Mouse (Mus musculus) limb, embryonic 14.5 days (tissue): ENCODE data around the gene D10Wsu102e. TPM values are rescaled to one million over a fixed set of nuclear protein-coding genes. Genes with fewer than 3 reads are reported as not detected.
"Not testable (repeated sequence)": the region's sequence is repeated elsewhere in the genome, so short reads cannot be mapped to it uniquely, and the experiment has no call there.

Experiments used
- ATAC-seq: fragments of 200-750 bp; cut with Nextera tagmentation; 2 replicates; pipeline ENCODE4 v1.8.0; 2017; ENCODE audit warnings: low read depth, moderate number of reproducible peaks, moderate TSS enrichment; ENCODE audit not compliant: low FRiP score
- DNase-seq: peaks from one replicate; pipeline ENCODE4 v3.0.0-alpha.2; 2015; ENCODE audit warnings: low spot score
- H3K27ac ChIP-seq: fragments of 300-500 bp; sonication (generic); replicated peaks from 2 replicates; pipeline ENCODE4 v1.5.1; 2014; ENCODE audit warnings: low read depth, mild to moderate bottlenecking, low read length, moderate library complexity, mixed read lengths
- H3K27me3 ChIP-seq: fragments of 300-500 bp; sonication (generic); 2 replicates; pipeline ENCODE4 v1.6.1; 2014; ENCODE audit warnings: low read length, mixed read lengths; ENCODE audit not compliant: control insufficient read depth, insufficient read depth
- H3K36me3 ChIP-seq: fragments of 300-500 bp; sonication (generic); 2 replicates; pipeline ENCODE4 v1.6.1; 2014; ENCODE audit warnings: mild to moderate bottlenecking, low read length, moderate library complexity, mixed read lengths; ENCODE audit not compliant: control insufficient read depth, insufficient read depth
- H3K4me1 ChIP-seq: fragments of 300-500 bp; sonication (generic); 2 replicates; pipeline ENCODE4 v1.6.1; 2014; ENCODE audit warnings: antibody characterized with exemption, low read length, mixed read lengths; ENCODE audit not compliant: control insufficient read depth, insufficient read depth
- H3K4me2 ChIP-seq: fragments of 300-500 bp; sonication (generic); replicated peaks from 2 replicates; pipeline ENCODE4 v1.6.1; 2014; ENCODE audit warnings: low read depth, mild to moderate bottlenecking, low read length, moderate library complexity; ENCODE audit not compliant: severe bottlenecking
- H3K4me3 ChIP-seq: fragments of 300-500 bp; sonication (generic); replicated peaks from 2 replicates; pipeline ENCODE4 v1.5.1; 2014; ENCODE audit warnings: low read length
- H3K9ac ChIP-seq: fragments of 300-500 bp; sonication (generic); 2 replicates; pipeline ENCODE4 v1.6.1; 2014; ENCODE audit warnings: mild to moderate bottlenecking, low read depth, low read length, moderate library complexity; ENCODE audit not compliant: severe bottlenecking
- H3K9me3 ChIP-seq: fragments of 300-500 bp; sonication (generic); 2 replicates; pipeline ENCODE4 v1.6.1; 2016; ENCODE audit warnings: low read length; ENCODE audit not compliant: control insufficient read depth
- POLR2A ChIP-seq: fragments of 200-500 bp; IDR thresholded peaks from 2 replicates; pipeline ENCODE4 v1.8.0; 2012; ENCODE audit warnings: inconsistent platforms, mild to moderate bottlenecking, moderate library complexity, borderline replicate concordance; ENCODE audit not compliant: insufficient read depth, insufficient read length; ENCODE audit errors: extremely low read depth
- WGBS: fragments of 180-500 bp; shearing (Covaris S2); extraction: QIAGEN DNeasy Blood & Tissue Kit; methylation state at CpG from one replicate; pipeline ENCODE4 v1.1.7; 2014; 5-methylcytosine and 5-hydroxymethylcytosine counted together
- polyA plus RNA-seq, 2 experiments: library from polyadenylated mRNA; depleted of rRNA in 1 of 2; stranded (reverse) in 1 of 2; unstranded in 1 of 2; fragments of >200 nt; fragmentation: Nextera tagmentation in 1 of 2; extraction: Ambion mirVana in 1 of 2; gene quantifications; 2 replicates each; pipeline versions ENCODE4 v1.2.1 to v1.2.3; 2012 to 2014

The D10Wsu102e gene
- polyA plus RNA-seq, 2 experiments: 0.63 to 0.64 TPM

DNA sequence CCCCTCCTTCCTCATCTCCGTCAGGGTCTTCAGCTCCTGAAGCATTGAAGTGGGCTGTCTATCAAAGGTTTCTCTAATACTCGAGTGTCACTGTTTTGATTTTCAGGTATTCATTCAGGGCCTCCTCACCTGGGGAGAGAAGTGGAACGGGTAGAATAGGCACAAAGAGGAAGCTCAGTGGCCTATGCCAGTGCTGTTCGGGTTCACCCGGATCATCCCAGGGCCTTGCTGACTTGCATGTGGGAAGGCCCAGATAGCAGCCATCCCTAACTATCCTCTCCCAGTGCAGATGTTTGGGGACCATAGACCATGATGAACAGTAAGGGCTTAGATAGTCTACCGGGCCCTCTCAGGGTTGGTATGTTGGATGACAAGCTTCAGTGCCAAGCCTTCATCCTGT is 130.5 kb downstream of the D10Wsu102e start:
- Histone ChIP-seq H3K9ac (no peak overlapping the region), H3K9me3 (no peaks in the 10 kb centered on the region), H3K36me3 (no peaks in the 10 kb centered on the region), H3K4me1 (no peaks in the 10 kb centered on the region), H3K4me3 (no peak overlapping the region), H3K27me3 (no peaks in the 10 kb centered on the region), H3K27ac (no peak overlapping the region), H3K4me2 (no peak overlapping the region)
- DNase-seq: no peak
- ATAC-seq: no peak
- WGBS: 88% methylated on average over 6 of the region's 6 CpGs
- no peak for TF ChIP-seq POLR2A

DNA sequence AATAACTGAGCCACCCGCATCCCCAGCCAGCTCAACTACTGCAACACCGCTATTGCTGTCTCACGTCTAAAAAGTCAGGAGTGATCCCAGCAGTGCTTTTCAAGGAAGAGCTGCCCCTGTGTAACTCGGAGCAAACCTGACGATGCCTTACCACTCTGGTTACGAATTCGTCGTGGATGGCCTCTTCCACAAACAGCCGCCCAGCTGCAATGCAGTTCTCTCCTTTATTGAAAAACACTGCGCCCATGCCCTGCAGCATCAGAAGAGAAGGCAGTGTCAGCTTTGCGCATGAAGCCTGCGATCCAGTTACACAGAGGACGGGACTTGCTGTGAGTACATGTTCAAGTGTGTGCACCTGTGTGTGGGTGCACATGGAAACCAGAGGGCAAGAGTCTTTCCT is 137.3 kb downstream of the D10Wsu102e start:
- Histone ChIP-seq H3K4me1 (no peaks in the 10 kb centered on the region), H3K27me3 (no peaks in the 10 kb centered on the region), H3K4me3 (no peak overlapping the region), H3K4me2 (no peak overlapping the region), H3K9me3 (no peaks in the 10 kb centered on the region), H3K36me3 (no peaks in the 10 kb centered on the region), H3K9ac (no peak overlapping the region), H3K27ac (no peak overlapping the region)
- 86% methylated on average over 13 of the region's 13 CpGs for WGBS
- no peak for DNase-seq
- no peak for TF ChIP-seq POLR2A
- ATAC-seq: no peak

DNA sequence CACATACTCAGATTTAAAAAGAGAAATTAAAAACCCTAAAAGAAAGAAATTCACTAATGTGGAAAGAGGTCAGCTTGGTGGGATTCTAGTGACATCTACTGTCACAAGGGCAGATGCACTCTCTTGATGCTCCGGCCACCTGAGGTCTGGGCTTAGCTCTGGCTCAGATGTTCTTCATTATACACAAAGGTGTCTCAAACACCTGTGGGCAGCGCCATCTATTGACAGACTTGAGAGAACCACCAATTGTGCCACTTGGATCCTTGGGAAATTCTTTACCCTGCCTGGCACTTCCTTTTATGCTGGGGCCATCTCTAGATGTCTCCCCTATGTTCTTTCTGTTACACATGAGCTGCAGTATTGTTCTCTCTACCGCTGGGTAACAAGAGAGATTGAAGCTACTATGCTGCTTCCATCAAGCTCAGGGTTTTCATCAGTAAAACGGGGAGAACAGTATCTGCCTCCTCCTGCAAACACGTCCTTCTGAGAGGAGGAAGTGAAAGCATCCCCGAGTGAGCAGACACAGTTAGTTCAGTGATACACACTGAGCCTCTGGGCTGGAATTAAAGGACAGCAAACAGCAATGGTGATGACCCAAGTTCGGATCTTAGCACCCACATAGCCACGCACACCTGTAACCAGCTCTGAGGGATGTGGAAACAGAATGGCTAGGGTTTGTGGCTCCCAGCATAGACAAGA is 149.1 kb downstream of the D10Wsu102e start:
- H3K4me2 ChIP-seq: no peak overlapping the region
- no peaks in the 10 kb centered on the region for H3K4me1 ChIP-seq
- ATAC-seq (no peak), DNase-seq (no peak)
- no peaks in the 10 kb centered on the region for H3K36me3 ChIP-seq
- no peak overlapping the region for H3K27ac ChIP-seq
- WGBS: 63% methylated on average over 8 of the region's 8 CpGs
- H3K4me3 ChIP-seq: no peak overlapping the region
- no peaks in the 10 kb centered on the region for H3K27me3 ChIP-seq
- no peak overlapping the region for H3K9ac ChIP-seq
- no peaks in the 10 kb centered on the region for H3K9me3 ChIP-seq
- TF ChIP-seq POLR2A: no peak

DNA sequence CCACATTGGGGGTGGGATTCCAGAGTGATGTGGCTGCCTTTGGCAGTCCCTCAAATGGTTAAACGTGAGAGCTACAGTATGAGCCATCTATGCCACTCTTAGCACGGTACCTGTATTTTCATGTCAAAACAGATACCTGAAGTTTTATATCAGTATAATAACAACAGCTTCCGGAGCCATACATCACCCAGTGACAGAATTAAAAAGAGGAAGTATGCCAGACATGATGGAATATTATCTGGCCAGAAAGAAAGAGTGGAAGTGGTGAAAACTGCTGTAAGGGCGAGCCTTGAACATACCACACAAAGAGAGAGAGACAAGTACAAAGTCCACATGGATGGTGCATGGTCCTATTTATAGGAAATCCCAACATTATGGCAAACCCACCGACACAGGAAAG is 151.3 kb downstream of the D10Wsu102e start:
- WGBS: 76% methylated on average over 5 of the region's 5 CpGs
- H3K9ac ChIP-seq: no peak overlapping the region
- no peak for ATAC-seq
- no peak overlapping the region for H3K4me3 ChIP-seq
- no peak overlapping the region for H3K4me2 ChIP-seq
- no peak overlapping the region for H3K27ac ChIP-seq
- DNase-seq: no peak
- H3K4me1 ChIP-seq: no peaks in the 10 kb centered on the region
- no peak for TF ChIP-seq POLR2A
- no peaks in the 10 kb centered on the region for H3K9me3 ChIP-seq
- no peaks in the 10 kb centered on the region for H3K36me3 ChIP-seq
- H3K27me3 ChIP-seq: no peaks in the 10 kb centered on the region

DNA sequence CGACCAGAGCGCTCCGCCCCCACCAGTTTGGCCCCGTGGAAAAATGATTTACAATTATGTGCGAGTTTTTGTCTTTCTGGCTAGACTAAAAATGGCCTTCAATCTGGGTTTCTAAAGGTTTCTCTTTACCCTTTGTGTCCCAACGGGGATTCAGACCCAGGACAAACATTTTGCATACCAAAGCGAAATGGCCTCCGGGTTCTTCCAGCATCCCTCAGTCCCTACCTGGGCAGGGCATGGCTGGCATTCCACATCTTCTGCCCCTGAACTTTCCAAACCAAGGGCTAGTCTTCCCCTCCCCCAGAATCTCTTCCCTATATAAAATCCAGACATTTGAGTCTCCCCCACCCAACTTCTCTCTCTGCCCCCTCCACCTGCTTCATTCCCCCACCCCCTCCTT is 153.7 kb downstream of the D10Wsu102e start:
- H3K4me2 ChIP-seq: no peak overlapping the region
- 84% methylated on average over 8 of the region's 8 CpGs for WGBS
- ATAC-seq (no peak), DNase-seq (no peak)
- no peak for TF ChIP-seq POLR2A
- no peak overlapping the region for H3K9ac ChIP-seq
- H3K27me3 ChIP-seq: no peaks in the 10 kb centered on the region
- no peak overlapping the region for H3K4me3 ChIP-seq
- H3K27ac ChIP-seq: no peak overlapping the region
- no peaks in the 10 kb centered on the region for H3K9me3 ChIP-seq
- no peaks in the 10 kb centered on the region for H3K36me3 ChIP-seq
- H3K4me1 ChIP-seq: no peaks in the 10 kb centered on the region

DNA sequence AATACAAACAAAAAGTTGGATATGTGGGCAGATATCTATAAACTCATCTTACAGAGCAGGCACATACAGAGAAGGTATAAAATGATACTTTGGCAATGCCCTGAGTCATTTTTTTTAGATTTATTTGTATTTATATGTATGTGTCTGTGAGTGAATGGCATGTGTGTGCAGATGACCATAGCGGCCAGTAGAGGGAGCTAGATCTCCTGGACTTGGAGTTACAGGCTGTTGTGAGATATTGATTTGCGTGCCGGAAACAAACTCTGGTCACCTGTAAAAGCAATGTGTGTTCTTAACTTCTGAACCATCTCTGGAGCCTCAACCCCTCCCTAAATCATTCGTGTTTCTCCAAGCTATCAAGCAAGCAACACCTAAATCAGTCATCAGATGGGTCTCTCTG is 161.0 kb downstream of the D10Wsu102e start:
- H3K4me1 ChIP-seq: no peaks in the 10 kb centered on the region
- no peak overlapping the region for H3K9ac ChIP-seq
- no peaks in the 10 kb centered on the region for H3K36me3 ChIP-seq
- ATAC-seq: no peak
- 79% methylated on average over 4 of the region's 4 CpGs for WGBS
- TF ChIP-seq POLR2A: no peak
- H3K27ac ChIP-seq: no peak overlapping the region
- no peak overlapping the region for H3K4me3 ChIP-seq
- H3K4me2 ChIP-seq: no peak overlapping the region
- no peak for DNase-seq
- no peaks in the 10 kb centered on the region for H3K9me3 ChIP-seq
- H3K27me3 ChIP-seq: no peaks in the 10 kb centered on the region

DNA sequence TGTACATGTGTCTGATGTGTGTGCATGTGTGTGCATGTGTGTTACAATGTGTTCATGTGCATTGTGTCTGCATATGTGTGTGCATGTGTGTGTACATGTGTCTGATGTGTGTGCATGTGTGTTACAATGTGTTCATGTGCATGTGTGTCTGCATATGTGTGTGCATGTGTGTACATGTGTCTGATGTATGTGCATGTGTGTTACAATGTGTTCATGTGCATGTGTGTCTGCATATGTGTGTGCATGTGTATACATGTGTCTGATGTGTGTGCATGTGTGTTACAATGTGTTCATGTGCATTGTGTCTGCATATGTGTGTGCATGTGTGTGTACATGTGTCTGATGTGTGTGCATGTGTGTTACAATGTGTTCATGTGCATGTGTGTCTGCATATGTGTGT is 164.2 kb downstream of the D10Wsu102e start:
- not testable (repeated sequence) for H3K4me2 ChIP-seq, DNase-seq, H3K9me3 ChIP-seq, H3K9ac ChIP-seq, H3K4me1 ChIP-seq, H3K27ac ChIP-seq, H3K27me3 ChIP-seq, ATAC-seq, H3K36me3 ChIP-seq, H3K4me3 ChIP-seq
